Mouse (Mus musculus) E14TG2a.4 (cell line): ENCODE measurements around the gene Ramac.

Experiments
- H3K27me3 ChIP-seq: 2 replicates; pipeline ENCODE4 v1.6.1; 2014; ENCODE audit warnings: low read length, control low read depth; ENCODE audit not compliant: insufficient read depth
- H3K36me3 ChIP-seq: 2 replicates; pipeline ENCODE4 v1.6.1; 2014; ENCODE audit warnings: low read length, control low read depth; ENCODE audit not compliant: insufficient read depth
- H3K4me1 ChIP-seq: replicated peaks from 2 replicates; pipeline ENCODE4 v1.6.1; 2014; ENCODE audit warnings: low read depth, low read length, control low read depth
- H3K4me3 ChIP-seq: replicated peaks from 2 replicates; pipeline ENCODE4 v1.5.1; 2014; ENCODE audit warnings: mild to moderate bottlenecking, low read length
- H3K9me3 ChIP-seq: 2 replicates; pipeline ENCODE4 v1.6.1; 2014; ENCODE audit warnings: low read length, control low read depth
- CTCF ChIP-seq: conservative IDR thresholded peaks from 2 replicates; pipeline ENCODE4 v1.5.1; 2014; ENCODE audit warnings: low read length
- NANOG ChIP-seq: IDR thresholded peaks from 2 replicates; pipeline ENCODE4 v1.6.1; 2014; ENCODE audit warnings: borderline replicate concordance, low read length, mixed read lengths
- POU5F1 ChIP-seq: IDR thresholded peaks from 2 replicates; pipeline ENCODE4 v1.6.1; 2014; ENCODE audit warnings: low read length, borderline replicate concordance

The Ramac gene

DNA sequence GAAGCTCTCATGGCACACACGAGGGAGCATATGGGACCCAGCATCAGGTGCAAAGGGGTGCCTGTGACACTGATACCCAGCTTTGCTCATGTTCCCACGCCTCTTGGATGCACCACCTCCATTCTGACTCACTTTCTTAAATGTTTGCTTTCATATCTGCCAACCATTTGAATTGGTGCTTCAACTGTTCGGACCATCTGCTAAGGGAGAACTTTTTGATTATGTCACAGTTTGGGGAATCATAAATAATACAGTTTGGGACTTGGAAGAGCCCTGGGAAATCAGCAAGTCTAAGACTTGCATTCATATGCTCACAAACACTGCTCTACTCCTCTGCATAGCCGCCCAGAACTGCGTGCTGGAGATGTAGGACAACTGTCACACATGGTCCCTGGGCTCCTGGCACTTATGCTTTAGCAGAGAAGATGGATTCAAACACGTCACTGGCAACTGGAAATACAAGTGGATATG, 31.5 kb upstream of the Ramac start:
- TF ChIP-seq NANOG (no peak), CTCF (no peak), POU5F1 (no peak)
- no peaks in the 10 kb centered on the region for H3K36me3 ChIP-seq
- no peak overlapping the region for H3K4me3 ChIP-seq
- no peaks in the 10 kb centered on the region for H3K9me3 ChIP-seq
- H3K27me3 ChIP-seq, result no peaks in the 10 kb centered on the region
- no peaks in the 10 kb centered on the region for H3K4me1 ChIP-seq

DNA sequence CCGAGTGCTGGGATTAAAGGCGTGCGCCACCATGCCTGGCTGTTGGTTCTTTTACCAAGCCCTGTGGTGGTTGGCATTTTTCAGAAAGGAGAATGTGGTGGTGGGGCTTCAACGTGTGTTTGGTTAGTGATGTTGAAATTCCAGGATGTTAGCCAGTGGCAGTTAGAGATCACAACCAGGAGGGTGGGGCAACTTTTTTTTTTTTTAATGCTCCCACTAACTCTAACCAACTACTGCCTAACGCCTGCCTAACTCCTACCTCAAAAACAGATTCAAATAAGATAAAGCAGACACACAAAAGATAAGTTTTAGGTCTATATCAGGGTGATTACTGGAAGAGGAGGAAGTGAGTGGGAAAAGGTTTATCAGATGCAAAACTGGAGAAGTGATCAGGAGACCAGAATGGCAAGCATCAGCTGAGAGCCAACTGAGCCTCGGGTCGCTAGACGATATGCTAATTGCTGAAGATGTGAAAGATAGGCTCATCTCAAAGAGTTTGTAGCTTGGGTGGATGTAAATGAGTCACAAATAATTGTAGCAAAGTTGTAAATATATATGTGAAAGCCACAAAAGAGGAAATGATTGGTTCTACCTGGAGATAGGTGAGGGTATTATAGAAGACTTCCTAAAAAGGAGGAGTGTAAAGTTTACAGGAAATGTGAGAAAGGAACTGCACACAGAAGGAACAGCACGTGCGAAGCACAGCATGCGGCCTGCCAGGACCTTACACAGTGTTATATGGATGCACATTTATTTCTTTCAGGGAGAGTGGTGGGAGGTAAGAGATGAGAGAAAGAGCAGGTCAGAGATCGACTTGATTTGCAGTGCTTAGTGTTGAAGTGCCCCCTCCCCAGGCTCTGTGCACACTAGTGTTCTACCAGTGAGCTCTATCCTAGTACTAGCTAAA, 30.3 kb upstream of the Ramac start:
- H3K36me3 ChIP-seq, result no peaks in the 10 kb centered on the region
- no peak overlapping the region for H3K4me3 ChIP-seq
- H3K27me3 ChIP-seq, result no peaks in the 10 kb centered on the region
- no peaks in the 10 kb centered on the region for H3K9me3 ChIP-seq
- no peaks in the 10 kb centered on the region for H3K4me1 ChIP-seq
- TF ChIP-seq NANOG, result no peak

GRCm38 (mm10) chr7:81735300-81736048, 27.3 kb upstream of the Ramac start:
- no peak overlapping the region for H3K4me3 ChIP-seq
- H3K9me3 ChIP-seq, result no peaks in the 10 kb centered on the region
- no peaks in the 10 kb centered on the region for H3K4me1 ChIP-seq
- H3K27me3 ChIP-seq, result no peaks in the 10 kb centered on the region
- TF ChIP-seq CTCF (no peak), POU5F1 (no peak), NANOG (no peak)
- no peaks in the 10 kb centered on the region for H3K36me3 ChIP-seq

DNA sequence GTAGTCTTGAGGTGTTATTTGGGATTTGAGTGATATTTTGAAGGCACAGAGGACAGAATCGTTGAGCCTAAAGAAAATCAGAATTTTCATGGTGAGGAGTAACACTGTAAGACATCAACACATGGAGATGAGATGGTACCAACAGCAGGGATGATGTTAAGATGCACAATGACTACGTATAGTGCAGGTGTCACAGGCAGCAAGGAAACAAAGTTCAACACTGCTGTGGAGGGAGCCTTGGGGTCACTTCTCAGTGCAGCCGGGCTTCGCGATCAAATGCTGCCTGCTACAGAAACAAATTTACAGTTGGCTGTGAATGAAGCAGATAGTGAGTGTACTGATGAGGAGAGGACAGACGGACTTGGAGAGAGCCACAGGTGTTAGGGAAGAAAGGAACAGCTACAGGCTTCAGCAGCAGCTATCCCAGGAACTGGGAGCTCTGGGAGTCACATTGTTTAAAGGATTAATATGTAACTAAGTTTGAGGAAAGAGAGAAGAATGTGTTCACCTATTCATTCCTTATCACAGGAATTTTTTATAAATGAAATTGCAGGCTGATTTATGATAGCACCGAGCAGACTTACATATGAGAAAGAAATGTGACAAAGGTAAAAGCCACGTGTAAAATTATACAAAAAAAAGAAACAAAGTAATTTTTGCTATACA, 23.9 kb upstream of the Ramac start:
- Histone ChIP-seq H3K4me1 (no peaks in the 10 kb centered on the region), H3K9me3 (no peaks in the 10 kb centered on the region), H3K4me3 (no peak overlapping the region), H3K36me3 (no peaks in the 10 kb centered on the region), H3K27me3 (no peaks in the 10 kb centered on the region)
- no peak for TF ChIP-seq CTCF
- TF ChIP-seq POU5F1, result no peak
- no peak for TF ChIP-seq NANOG

DNA sequence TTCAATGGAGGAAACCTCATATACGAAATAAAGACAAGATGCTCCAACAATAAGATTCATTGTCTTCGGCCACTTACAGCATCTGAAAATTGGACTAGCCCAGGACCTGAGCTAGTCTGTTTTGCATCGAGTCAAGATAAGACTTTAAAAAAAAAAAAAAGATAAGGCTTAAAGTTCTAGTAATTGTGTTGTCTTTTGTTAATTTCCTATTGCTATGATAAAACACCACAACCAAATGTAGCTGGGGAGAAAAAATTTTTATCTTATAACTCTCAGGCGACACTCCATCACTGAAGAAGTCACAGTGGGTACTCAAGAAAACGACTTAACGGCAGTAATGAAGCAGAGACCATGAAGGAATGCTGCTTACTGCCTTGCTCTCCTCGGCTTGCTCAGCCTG, 22.7 kb upstream of the Ramac start:
- no peaks in the 10 kb centered on the region for H3K36me3 ChIP-seq
- no peaks in the 10 kb centered on the region for H3K9me3 ChIP-seq
- no peak overlapping the region for H3K4me3 ChIP-seq

GRCm38 (mm10) chr7:81744145-81744544, 18.6 kb upstream of the Ramac start:
- H3K4me1 ChIP-seq, result no peaks in the 10 kb centered on the region
- no peaks in the 10 kb centered on the region for H3K36me3 ChIP-seq
- no peaks in the 10 kb centered on the region for H3K27me3 ChIP-seq
- H3K9me3 ChIP-seq, result 0 out of 2 replicates have a peak, but pooled peaks cover 4% of the 10 kb centered on the region
- H3K4me3 ChIP-seq, result no peak overlapping the region
- TF ChIP-seq NANOG (no peak), CTCF (no peak), POU5F1 (no peak)

More for the DNA sequence above, 22.7 kb upstream of the Ramac start:
- H3K4me1 ChIP-seq, result no peaks in the 10 kb centered on the region
- no peaks in the 10 kb centered on the region for H3K27me3 ChIP-seq
- TF ChIP-seq POU5F1 (no peak), NANOG (no peak), CTCF (no peak)

DNA sequence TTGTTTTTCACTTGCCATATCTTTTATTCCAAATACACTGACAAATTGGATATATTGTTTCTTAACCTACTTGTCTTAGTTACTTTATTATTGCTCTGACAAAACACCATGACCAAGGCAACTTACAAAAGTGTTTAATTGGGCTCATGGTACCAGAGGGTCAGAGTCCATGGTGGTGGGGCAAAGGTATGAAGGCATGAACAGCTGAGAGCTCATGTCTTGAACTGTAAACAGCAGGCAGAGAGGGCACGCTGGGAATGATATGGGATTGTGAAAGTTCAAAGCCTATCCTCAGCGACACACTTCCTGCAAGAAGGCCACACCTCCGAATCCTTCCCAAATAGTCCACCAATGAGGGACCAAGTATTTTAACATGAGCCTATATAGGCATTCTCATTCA, 14.8 kb upstream of the Ramac start:
- Histone ChIP-seq H3K4me3 (no peak overlapping the region), H3K36me3 (no peaks in the 10 kb centered on the region), H3K4me1 (no peaks in the 10 kb centered on the region), H3K27me3 (no peaks in the 10 kb centered on the region), H3K9me3 (0 out of 2 replicates have a peak, but pooled peaks cover 4% of the 10 kb centered on the region)
- TF ChIP-seq NANOG (no peak), CTCF (no peak), POU5F1 (no peak)
